Mouse (Mus musculus) cerebellum, adult 2 months (tissue): ENCODE data around the gene A930033H14Rik. TPM values are rescaled to one million over a fixed set of nuclear protein-coding genes. Genes with fewer than 3 reads are reported as not detected.

Experiments used
- DNase-seq, 2 experiments: peaks; one replicate each; pipeline ENCODE4 v3.0.0; 2021
- H3K27ac ChIP-seq: fragments of 200-500 bp; 2 replicates; pipeline ENCODE4 v1.5.1; 2012; ENCODE audit warnings: low read length, control low read depth, inconsistent platforms; ENCODE audit not compliant: insufficient read depth
- H3K27me3 ChIP-seq: fragments of 200-500 bp; 2 replicates; pipeline ENCODE4 v1.6.1; 2012; ENCODE audit warnings: inconsistent platforms, mild to moderate bottlenecking, low read length, moderate library complexity; ENCODE audit not compliant: control insufficient read depth, insufficient read depth
- H3K4me1 ChIP-seq: fragments of 200-500 bp; 2 replicates; pipeline ENCODE4 v1.6.1; 2011; ENCODE audit warnings: low read length; ENCODE audit not compliant: control insufficient read depth, insufficient read depth
- H3K4me3 ChIP-seq: fragments of 200-500 bp; replicated peaks from 2 replicates; pipeline ENCODE3; 2011; ENCODE audit warnings: mild to moderate bottlenecking, low read depth, low read length, control low read depth; ENCODE audit not compliant: insufficient read depth
- CTCF ChIP-seq: fragments of 200-500 bp; IDR thresholded peaks from 2 replicates; pipeline ENCODE4 v1.5.1; 2011; ENCODE audit warnings: low read depth, mild to moderate bottlenecking, control low read depth, low read length, moderate library complexity, borderline replicate concordance; ENCODE audit not compliant: insufficient read depth
- POLR2A ChIP-seq: fragments of 200-500 bp; IDR thresholded peaks from 2 replicates; pipeline ENCODE4 v1.6.1; 2011; ENCODE audit warnings: low read length, control low read depth, borderline replicate concordance; ENCODE audit not compliant: insufficient read depth
- WGBS: fragments of 180-500 bp; shearing (Covaris S2); methylation state at CpG from one replicate; pipeline ENCODE4 v1.1.7; 2018; 5-methylcytosine and 5-hydroxymethylcytosine counted together
- polyA plus RNA-seq: library from polyadenylated mRNA; depleted of rRNA; stranded (reverse); fragments of >200 nt; gene quantifications from 2 replicates; pipeline ENCODE4 v1.2.3, GENCODE M21; 2012; rRNA removed

A930033H14Rik gene
- polyA plus RNA-seq, 1 experiment = 1.0 TPM

GRCm38 (mm10) chr10:69172412-69172811, 40.5 kb downstream of the A930033H14Rik start:
- H3K27ac ChIP-seq = no peak overlapping the region
- H3K4me1 ChIP-seq = no peaks in the 10 kb centered on the region
- WGBS = 78% methylated on average over 3 of the region's 3 CpGs
- no peak for TF ChIP-seq POLR2A
- no peak for TF ChIP-seq CTCF
- DNase-seq = no peak
- H3K4me3 ChIP-seq = no peak overlapping the region
- no peaks in the 10 kb centered on the region for H3K27me3 ChIP-seq

DNA sequence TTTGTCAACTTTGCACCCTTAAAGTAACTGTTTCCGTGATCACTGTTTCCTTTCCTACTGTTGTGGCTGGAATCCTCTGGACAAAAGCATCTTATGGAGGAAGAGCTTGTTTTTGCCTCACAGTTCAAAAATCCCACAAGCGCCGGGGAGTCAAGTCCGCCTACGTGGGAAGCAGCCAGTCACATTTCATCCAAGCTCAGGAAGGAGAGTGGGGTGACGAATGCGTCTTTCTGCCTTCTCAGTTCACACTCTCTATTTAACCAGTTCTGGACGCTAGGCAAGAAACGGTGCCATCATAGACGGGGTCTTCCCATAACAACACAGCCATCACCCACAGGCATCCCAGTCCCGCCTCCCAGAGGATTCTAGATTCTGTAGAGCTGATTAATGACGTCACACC, 46.4 kb downstream of the A930033H14Rik start:
- no peak for TF ChIP-seq CTCF
- TF ChIP-seq POLR2A = no peak
- no peak overlapping the region for H3K27ac ChIP-seq
- H3K27me3 ChIP-seq = no peaks in the 10 kb centered on the region
- 82% methylated on average over 12 of the region's 12 CpGs for WGBS
- no peaks in the 10 kb centered on the region for H3K4me1 ChIP-seq
- no peak for DNase-seq
- no peak overlapping the region for H3K4me3 ChIP-seq

- H3K4me3 ChIP-seq = no peak overlapping the region
- no peaks in the 10 kb centered on the region for H3K4me1 ChIP-seq
- 92% methylated on average over 3 of the region's 3 CpGs for WGBS
- no peaks in the 10 kb centered on the region for H3K27me3 ChIP-seq
- TF ChIP-seq POLR2A = no peak
- no peak for TF ChIP-seq CTCF
- no peak for DNase-seq
- no peak overlapping the region for H3K27ac ChIP-seq
Measured at GRCm38 (mm10) chr10:69165847-69166246, 47.1 kb downstream of the A930033H14Rik start.

DNA sequence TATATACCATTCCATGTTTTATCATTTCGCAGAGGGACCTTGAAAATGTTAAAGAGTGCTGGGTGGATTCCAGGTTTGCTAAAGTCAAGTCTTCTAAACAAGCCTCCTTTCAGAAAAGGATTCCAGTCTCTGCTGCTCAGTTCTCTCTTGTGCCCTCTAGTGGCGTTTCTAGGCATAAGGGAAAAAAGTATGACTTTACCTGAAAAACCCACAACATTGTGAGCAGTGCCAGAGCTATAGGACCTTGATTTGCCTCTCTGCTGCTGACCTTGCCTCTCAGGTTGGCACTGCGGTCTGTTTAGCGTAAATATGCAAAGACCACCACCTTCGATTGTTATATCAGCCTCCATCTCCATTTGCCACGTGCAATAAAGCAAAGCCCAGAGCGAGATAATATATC, 47.8 kb downstream of the A930033H14Rik start:
- Histone ChIP-seq H3K27me3 (no peaks in the 10 kb centered on the region), H3K4me1 (no peaks in the 10 kb centered on the region), H3K27ac (no peak overlapping the region), H3K4me3 (no peak overlapping the region)
- DNase-seq = no peak
- TF ChIP-seq CTCF = peak; percentile 32; the same call in 1 of the 2 replicates
- no peak for TF ChIP-seq POLR2A
- WGBS = 66% methylated on average over 7 of the region's 7 CpGs

GRCm38 (mm10) chr10:69163216-69163615, 49.7 kb downstream of the A930033H14Rik start:
- no peak for TF ChIP-seq CTCF
- no peak for TF ChIP-seq POLR2A
- Histone ChIP-seq H3K27me3 (no peaks in the 10 kb centered on the region), H3K4me3 (no peak overlapping the region), H3K4me1 (no peaks in the 10 kb centered on the region), H3K27ac (no peak overlapping the region)
- 75% methylated on average over 5 of the region's 5 CpGs for WGBS
- no peak for DNase-seq

DNA sequence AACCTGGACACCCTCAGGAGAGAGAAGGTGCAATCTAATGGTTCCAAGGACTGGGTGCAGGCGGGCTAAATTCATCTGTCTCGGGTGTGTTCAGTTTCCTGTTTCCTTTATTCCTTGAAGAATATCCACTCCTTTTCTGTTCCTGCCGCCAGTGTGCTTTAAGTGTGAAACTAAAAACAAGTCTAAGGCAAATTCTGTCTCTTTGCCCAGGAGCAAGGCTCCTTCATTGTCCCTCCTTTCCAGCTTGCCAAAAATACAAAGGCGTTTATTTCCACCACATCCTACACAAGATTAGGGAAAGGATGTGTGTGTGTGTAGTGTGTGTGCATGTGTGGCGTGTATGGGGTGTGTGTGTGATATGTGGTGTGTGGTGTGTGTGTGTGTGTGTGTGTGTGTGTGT, 50.3 kb downstream of the A930033H14Rik start:
- Histone ChIP-seq H3K27ac (no peak overlapping the region), H3K27me3 (no peaks in the 10 kb centered on the region), H3K4me1 (no peaks in the 10 kb centered on the region), H3K4me3 (no peak overlapping the region)
- WGBS = 78% methylated on average over 5 of the region's 5 CpGs
- no peak for TF ChIP-seq POLR2A
- TF ChIP-seq CTCF = no peak
- DNase-seq = no peak

DNA sequence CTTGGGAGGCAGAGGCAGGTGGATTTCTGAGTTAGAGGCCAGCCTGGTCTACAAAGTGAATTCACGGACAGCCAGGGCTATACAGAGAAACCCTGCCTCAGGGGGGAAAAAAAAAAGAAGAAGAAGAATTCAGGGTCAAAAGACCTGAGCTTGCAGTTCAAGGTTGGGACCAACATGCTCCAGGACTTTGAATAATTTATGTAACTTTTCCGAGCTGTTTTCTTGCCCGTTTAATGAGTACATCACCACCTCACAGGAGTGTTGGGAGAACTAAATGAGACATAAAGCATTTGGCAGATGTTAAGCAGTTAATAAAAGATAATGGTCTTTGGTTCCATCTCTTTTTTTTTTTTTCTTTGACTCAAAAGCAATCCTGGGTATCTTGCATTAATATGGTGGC, 51.4 kb downstream of the A930033H14Rik start:
- 89% methylated on average over 3 of the region's 3 CpGs for WGBS
- no peak for DNase-seq

DNA sequence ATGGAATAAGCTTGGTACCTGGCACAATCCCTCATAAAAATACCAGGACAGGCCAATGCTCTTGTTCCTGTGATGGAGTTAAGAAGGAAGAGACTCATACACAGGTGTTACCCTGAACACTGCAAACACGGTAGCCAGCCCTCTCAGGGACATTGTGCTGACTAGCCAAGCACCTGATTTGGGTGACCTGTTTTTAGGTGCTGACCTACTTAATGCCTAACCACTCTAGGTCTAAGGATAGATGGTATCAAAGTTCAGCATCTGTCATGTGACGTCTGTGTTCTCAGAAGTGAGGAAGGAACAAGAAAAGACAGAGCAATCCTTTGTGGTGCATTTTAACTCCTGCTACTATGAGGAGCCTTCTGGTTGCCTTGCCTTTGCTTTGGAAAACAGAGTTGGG, 52.0 kb downstream of the A930033H14Rik start:
- H3K4me3 ChIP-seq = no peak overlapping the region
- TF ChIP-seq POLR2A = no peak
- TF ChIP-seq CTCF = no peak
- H3K4me1 ChIP-seq = no peaks in the 10 kb centered on the region
- no peak overlapping the region for H3K27ac ChIP-seq
- no peaks in the 10 kb centered on the region for H3K27me3 ChIP-seq
- DNase-seq = no peak
- 88% methylated on average over 2 of the region's 2 CpGs for WGBS

More for the DNA sequence above, 51.4 kb downstream of the A930033H14Rik start:
- H3K4me3 ChIP-seq = no peak overlapping the region
- no peak overlapping the region for H3K27ac ChIP-seq
- H3K27me3 ChIP-seq = no peaks in the 10 kb centered on the region
- H3K4me1 ChIP-seq = no peaks in the 10 kb centered on the region
- TF ChIP-seq POLR2A (no peak), CTCF (no peak)

Other genes with a start within 250 kb of the A930033H14Rik start
- gene Rhobtb1, start 61.7 kb downstream of the A930033H14Rik start, polyA plus RNA-seq = 2.6 and 2.8 TPM in 2 replicates
- 1.6 and 1.9 TPM in 2 replicates for gene Cdk1, start 139.8 kb upstream of the A930033H14Rik start, polyA plus RNA-seq
- gene Ank3, start 185.7 kb upstream of the A930033H14Rik start, polyA plus RNA-seq = 218 and 239 TPM in 2 replicates